Mouse (Mus musculus) thymus, postnatal 14 days (tissue): ENCODE data around the gene BC028528.
"Not testable (repeated sequence)": the region's sequence is repeated elsewhere in the genome, so short reads cannot be mapped to it uniquely, and the experiment has no call there.

Experiments used
- DNase-seq: peaks from one replicate; pipeline ENCODE4 v3.0.0; 2021

The BC028528 gene

GRCm38 (mm10) chr3:95905146-95905939 lies 13.5 kb upstream of the BC028528 start:
- peak; percentile 62 for DNase-seq

GRCm38 (mm10) chr3:95904568-95904967 lies 12.8 kb upstream of the BC028528 start, which contains the start of gene Car14:
Gene Car14 (minus strand): TSS chr3:95904691.
- no peak for DNase-seq

- no peak for DNase-seq
Measured at GRCm38 (mm10) chr3:95903753-95904502, 12.1 kb upstream of the BC028528 start.

DNA sequence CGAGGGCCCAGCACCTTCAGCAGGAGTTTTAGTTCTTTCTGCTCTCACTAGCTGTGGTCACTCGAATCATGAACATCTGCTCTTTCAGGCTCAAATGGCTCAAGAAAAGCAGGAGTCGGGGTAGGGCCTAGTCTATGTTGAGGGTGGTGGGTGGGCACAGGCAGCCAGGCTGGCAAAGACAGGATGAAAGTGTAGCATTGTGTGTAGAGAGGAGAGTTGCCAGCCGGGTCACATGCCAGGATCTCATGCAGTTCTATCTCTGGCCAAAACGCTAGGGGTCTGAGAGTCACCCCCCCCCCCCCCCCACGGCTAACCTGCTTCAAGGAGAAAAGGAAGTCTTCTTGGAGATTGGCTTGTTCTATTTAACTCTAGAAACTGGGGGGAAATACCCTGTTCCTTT lies 10.8 kb upstream of the BC028528 start:
- no peak for DNase-seq

- no peak for DNase-seq
Measured at GRCm38 (mm10) chr3:95902373-95902625, 10.5 kb upstream of the BC028528 start.

- no peak for DNase-seq
Measured at GRCm38 (mm10) chr3:95901616-95902372, 10.0 kb upstream of the BC028528 start.

DNA sequence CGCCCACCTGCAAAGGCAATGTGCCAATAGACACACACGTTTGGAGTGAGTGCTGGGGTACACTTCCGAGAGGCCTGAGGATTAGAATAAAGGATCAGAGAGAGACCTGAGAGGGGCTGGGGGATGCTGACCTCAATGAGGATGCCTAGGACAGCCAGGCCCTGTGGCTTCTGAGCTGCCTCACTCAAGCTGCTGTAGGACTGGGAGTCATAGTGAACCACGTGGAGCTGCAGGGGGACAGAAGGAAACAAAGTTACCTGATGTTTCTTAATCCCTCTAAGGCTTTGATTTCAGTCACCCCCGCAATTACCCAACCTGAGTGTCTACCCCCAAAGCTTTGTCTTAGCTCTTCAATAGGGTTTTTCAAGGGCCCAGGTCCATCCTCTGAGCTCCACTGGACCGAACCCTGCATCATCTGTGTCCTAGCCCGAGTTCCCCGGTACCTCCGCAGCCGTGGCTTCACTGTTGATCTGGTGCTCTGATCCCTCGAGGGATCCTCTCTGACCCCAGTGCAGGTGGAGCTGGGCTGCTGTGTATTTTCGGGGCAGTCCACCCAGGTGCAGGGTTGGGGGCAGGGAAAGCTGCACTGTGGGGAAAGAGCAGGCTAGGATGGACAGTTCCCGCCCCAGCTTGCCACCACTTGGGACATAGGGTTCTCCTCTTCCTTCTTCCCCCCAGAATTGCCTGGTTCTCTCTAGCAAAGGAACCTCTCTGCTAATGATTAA lies 8.2 kb upstream of the BC028528 start:
- no peak for DNase-seq

GRCm38 (mm10) chr3:95895501-95895900 lies 3.7 kb upstream of the BC028528 start:
- not testable (repeated sequence) for DNase-seq

DNA sequence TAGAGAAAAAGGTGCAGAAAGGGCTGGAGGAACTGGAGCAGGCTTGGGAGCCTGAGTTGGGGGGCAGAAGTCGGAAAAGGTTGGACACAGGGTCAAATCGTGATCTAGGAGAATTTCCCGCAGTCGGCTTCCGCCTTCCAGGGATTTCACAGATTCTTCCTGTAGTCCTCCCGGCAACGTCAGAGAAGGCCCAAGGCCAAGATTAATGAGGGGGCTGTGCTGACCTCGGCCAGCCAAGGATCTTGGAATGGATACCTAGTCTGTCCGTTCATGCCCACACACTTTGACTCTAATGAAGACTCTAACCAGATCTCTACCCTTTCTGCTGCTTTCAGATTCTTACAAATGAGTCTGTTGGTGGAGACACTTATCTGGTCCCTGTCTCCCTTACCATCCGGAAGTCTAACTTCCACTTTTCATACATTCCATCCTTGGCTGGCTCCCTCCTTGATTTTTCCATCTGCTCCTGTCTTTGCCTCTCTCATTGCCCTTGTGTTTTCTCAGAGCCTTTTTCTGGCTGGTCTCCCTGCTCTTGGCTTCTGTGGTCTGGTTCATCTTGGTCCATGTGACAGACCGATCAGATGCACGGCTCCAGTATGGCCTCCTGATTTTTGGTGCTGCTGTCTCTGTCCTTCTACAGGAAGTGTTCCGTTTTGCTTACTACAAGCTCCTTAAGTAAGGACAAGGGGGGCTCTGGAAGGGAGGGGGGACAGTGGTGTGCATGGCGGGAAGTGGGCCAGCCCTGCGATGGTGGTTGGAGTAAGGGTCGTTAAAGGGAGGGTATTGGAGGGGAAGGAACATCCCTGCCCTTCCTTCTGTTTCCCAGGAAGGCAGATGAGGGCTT lies 2.7 kb upstream of the BC028528 start:
- DNase-seq = peak; percentile 36

DNA sequence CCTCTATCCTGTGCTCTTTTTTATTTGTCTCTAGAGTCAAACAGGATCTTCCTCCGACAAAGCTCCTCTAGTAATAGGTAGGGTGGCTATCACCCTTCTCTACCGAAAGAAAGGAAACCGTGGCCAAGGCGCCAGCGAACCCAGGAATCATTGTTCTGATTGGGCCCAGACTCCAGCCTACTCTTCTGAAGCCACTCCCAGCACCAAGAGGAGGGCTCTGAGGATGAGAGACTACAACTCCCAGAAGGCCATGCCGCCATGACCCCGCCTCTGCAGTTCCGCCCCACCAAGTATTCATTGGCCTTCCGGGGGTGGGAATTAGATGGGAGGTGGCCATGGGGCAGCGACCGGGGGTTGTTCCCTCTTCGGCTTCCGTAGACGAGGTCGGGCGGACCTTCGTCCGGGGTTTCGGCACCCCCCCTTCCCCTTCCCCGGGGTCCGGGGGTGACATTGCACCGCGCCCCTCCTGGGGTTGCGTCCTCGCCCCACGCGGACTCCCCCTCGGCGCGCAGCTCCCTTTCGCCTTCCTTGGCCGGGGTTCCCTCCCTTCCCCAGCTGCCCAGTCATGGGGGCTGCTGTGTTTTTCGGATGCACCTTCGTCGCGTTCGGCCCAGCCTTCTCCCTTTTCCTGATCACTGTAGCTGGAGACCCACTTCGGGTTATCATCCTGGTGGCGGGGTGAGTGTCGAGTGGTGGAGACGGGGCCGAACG lies 2.0 kb upstream of the BC028528 start, which contains the start of gene Aph1a:
TSS of gene Aph1a (plus strand) at position 364 of the 711 bp plus-strand sequence.
- peak; percentile 96 for DNase-seq

DNA sequence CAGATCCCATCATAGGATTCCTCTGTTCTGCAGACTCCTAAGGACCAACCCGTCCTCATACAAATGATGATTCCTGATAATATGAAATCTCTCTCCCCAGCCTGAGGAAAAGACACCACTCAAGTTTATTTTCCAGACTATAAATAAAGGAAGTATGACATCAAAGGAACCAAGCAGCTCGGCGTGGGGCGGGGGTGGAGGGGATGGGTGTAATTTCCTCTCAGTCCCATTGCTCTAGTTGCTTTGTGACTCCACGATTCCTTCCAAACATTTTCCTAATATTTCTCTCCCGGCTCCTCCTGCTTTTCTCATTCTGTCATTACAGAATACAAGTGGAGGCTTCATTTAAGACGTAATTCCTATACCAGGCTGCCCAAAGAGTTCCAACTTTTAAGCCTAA lies 1.3 kb upstream of the BC028528 start:
- peak; percentile 43 for DNase-seq

DNA sequence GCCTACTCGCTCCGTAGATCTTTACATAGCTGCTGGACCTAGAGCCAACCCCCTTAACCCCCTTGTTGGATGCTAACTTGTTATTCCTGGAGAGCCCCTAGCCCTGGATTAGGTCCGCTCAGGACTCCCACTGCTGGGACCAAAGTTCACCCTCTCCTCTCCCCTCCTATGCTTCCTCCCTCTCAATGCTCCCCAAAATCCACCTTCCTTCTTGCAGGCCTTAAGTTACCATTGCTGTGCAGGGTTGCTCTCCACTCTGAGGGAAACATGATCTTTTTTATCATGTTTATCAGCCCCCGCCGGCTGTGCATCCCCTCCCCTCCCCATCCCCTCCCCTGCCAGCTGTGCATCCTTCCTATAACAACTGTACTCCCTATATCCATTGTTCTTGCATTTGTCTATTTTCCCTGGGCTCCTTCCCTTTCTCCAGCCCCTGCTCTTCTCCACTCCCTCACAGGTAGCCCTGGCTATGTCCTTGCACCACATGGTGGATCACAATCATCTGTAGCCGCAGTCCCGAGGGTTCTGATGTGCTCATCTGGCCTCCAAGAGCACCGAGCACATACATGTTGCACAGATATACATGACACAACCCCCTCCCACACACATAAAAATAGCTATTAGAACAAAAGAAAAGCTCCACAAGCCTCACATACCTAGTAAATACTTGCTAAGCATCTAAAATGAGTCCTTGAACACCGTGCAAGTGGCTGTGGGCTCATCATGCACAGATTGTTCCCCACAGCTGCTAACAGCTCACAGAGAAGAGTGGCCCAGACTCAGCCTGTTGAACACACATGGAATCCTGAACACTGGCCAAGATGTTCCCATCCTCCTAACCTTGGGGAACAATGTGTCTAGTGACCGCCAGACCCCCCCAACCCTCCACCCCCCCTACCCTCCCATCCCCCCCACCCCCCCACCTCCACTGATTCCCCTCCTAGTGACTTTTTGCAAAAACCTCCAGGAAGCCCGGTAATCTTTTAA lies 554 bp upstream of the BC028528 start:
- peak; percentile 21 for DNase-seq

DNA sequence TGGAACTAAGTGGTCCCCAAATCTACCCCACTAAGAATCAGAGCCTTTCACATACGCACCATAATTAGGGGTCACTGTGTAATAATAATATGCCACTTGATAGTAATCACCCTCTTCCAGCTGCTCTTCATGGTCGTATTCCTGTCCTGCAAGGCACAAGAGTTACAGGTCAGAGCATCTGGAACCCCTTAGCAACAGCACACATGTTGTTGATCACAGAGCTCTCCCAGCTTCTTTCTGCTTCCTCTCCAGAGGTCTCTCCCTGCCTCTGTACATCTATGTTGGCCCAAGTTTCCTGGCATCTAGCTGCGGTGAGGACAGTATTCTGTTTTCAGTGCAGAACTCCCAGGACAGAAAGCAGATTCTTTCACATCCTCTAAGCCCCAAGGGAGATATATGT lies 2.1 kb downstream of the BC028528 start:
- DNase-seq = no peak

GRCm38 (mm10) chr3:95887596-95887995 lies 4.2 kb downstream of the BC028528 start:
- DNase-seq = no peak

GRCm38 (mm10) chr3:95884400-95884799 lies 7.4 kb downstream of the BC028528 start:
- DNase-seq = no peak

GRCm38 (mm10) chr3:95882816-95883425 lies 8.9 kb downstream of the BC028528 start:
- DNase-seq = peak; percentile 86

- peak; percentile 92 for DNase-seq
Measured at GRCm38 (mm10) chr3:95881979-95882815, 9.6 kb downstream of the BC028528 start, which contains the start of gene Ciart. Gene Ciart (minus strand): TSS chr3:95882251.

DNA sequence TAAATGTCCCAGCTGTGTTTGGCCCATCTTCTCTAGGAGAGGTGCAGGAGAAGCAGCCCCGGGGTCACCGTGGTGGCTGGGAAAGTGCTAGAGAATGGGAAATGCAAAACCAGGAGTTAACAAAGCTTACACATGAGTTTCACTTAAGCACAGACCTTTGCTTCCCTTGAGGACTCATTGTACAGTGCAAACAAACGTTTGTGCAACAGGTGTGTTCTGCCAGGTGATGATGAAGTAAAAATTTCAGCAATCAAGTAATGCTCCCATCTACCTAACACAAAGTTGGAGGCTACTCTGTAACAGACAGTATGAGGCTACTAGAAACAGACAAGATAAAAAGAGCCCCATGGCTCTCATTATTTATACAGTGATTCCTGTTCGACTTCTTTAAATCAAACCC lies 12.7 kb downstream of the BC028528 start:
- DNase-seq = no peak
